Mouse (Mus musculus): ENCODE measurements around the gene Ptprd. TPM values are rescaled to one million over a fixed set of nuclear protein-coding genes. Genes with fewer than 3 reads are reported as not detected.

Ptprd gene
- polyA plus RNA-seq, 1 experiment, result 108 TPM

- WGBS, result 59% methylated on average over 4 of the region's 4 CpGs
- no peak for TF ChIP-seq CTCF (IDR thresholded peaks at IDR 0.05; ENCODE audit: borderline replicate concordance, insufficient read depth, low read depth, low read length)
- no peak for TF ChIP-seq POLR2A (IDR thresholded peaks at IDR 0.05; ENCODE audit: borderline replicate concordance, insufficient read depth, low read length)
- Histone ChIP-seq H3K4me3 (replicated peaks; ENCODE audit: insufficient read depth, low read depth, low read length) (no peak overlapping the region), H3K4me1 (ENCODE audit: control insufficient read depth, insufficient read depth, low read length) (no peaks in the 10 kb centered on the region), H3K27me3 (ENCODE audit: control insufficient read depth, insufficient read depth, low read length) (no peaks in the 10 kb centered on the region), H3K27ac (ENCODE audit: insufficient read depth, low read length) (no peak overlapping the region)
- no peak for DNase-seq
Observed at GRCm38 (mm10) chr4:77555841-77556240, 655.9 kb downstream of the Ptprd start.

GRCm38 (mm10) chr4:77537843-77538242 lies 673.9 kb downstream of the Ptprd start:
- Histone ChIP-seq H3K27ac (ENCODE audit: insufficient read depth, low read length) (no peak overlapping the region), H3K4me3 (replicated peaks; ENCODE audit: insufficient read depth, low read depth, low read length) (no peak overlapping the region), H3K4me1 (ENCODE audit: control insufficient read depth, insufficient read depth, low read length) (no peaks in the 10 kb centered on the region), H3K27me3 (ENCODE audit: control insufficient read depth, insufficient read depth, low read length) (no peaks in the 10 kb centered on the region)
- DNase-seq, result no peak
- no peak for TF ChIP-seq CTCF (IDR thresholded peaks at IDR 0.05; ENCODE audit: borderline replicate concordance, insufficient read depth, low read depth, low read length)
- no peak for TF ChIP-seq POLR2A (IDR thresholded peaks at IDR 0.05; ENCODE audit: borderline replicate concordance, insufficient read depth, low read length)
- 86% methylated on average over 4 of the region's 4 CpGs for WGBS

GRCm38 (mm10) chr4:77537336-77537735 lies 674.4 kb downstream of the Ptprd start:
- Histone ChIP-seq H3K27me3 (ENCODE audit: control insufficient read depth, insufficient read depth, low read length) (no peaks in the 10 kb centered on the region), H3K4me1 (ENCODE audit: control insufficient read depth, insufficient read depth, low read length) (no peaks in the 10 kb centered on the region), H3K27ac (ENCODE audit: insufficient read depth, low read length) (no peak overlapping the region), H3K4me3 (replicated peaks; ENCODE audit: insufficient read depth, low read depth, low read length) (no peak overlapping the region)
- DNase-seq, result no peak
- TF ChIP-seq CTCF (IDR thresholded peaks at IDR 0.05; ENCODE audit: borderline replicate concordance, insufficient read depth, low read depth, low read length) (no peak), POLR2A (IDR thresholded peaks at IDR 0.05; ENCODE audit: borderline replicate concordance, insufficient read depth, low read length) (no peak)
- WGBS, result 38% methylated on average over 5 of the region's 5 CpGs

GRCm38 (mm10) chr4:77535601-77536000 lies 676.2 kb downstream of the Ptprd start:
- no peaks in the 10 kb centered on the region for H3K4me1 ChIP-seq (ENCODE audit: control insufficient read depth, insufficient read depth, low read length)
- no peaks in the 10 kb centered on the region for H3K27me3 ChIP-seq (ENCODE audit: control insufficient read depth, insufficient read depth, low read length)
- no peak for TF ChIP-seq POLR2A (IDR thresholded peaks at IDR 0.05; ENCODE audit: borderline replicate concordance, insufficient read depth, low read length)
- no peak for TF ChIP-seq CTCF (IDR thresholded peaks at IDR 0.05; ENCODE audit: borderline replicate concordance, insufficient read depth, low read depth, low read length)
- WGBS, result 91% methylated on average over 6 of the region's 6 CpGs
- no peak overlapping the region for H3K4me3 ChIP-seq (replicated peaks; ENCODE audit: insufficient read depth, low read depth, low read length)
- no peak overlapping the region for H3K27ac ChIP-seq (ENCODE audit: insufficient read depth, low read length)
- no peak for DNase-seq

DNA sequence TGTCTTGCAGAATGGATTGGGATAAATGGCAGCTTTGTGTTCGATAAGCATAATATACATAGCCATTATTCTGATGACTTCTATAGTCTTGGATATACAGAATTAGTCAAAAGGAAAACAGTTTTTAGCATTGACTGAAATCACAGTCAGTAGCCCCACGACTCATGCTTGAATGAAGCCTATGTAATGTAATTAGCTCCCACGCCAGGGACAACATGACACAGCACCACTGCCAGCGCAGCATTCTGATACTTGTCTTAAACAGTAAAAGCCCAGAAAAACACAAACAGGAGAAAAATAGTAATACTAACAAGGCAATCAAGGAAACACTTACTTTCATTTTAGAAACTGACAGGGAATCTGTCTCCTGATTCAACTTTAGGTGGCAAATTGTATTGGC lies 677.2 kb downstream of the Ptprd start:
- TF ChIP-seq CTCF (IDR thresholded peaks at IDR 0.05; ENCODE audit: borderline replicate concordance, insufficient read depth, low read depth, low read length) (no peak), POLR2A (IDR thresholded peaks at IDR 0.05; ENCODE audit: borderline replicate concordance, insufficient read depth, low read length) (no peak)
- DNase-seq, result no peak
- H3K27ac ChIP-seq (ENCODE audit: insufficient read depth, low read length), result no peak overlapping the region
- no peaks in the 10 kb centered on the region for H3K4me1 ChIP-seq (ENCODE audit: control insufficient read depth, insufficient read depth, low read length)
- no peaks in the 10 kb centered on the region for H3K27me3 ChIP-seq (ENCODE audit: control insufficient read depth, insufficient read depth, low read length)
- WGBS, result 37% methylated on average over 4 of the region's 4 CpGs
- no peak overlapping the region for H3K4me3 ChIP-seq (replicated peaks; ENCODE audit: insufficient read depth, low read depth, low read length)

DNA sequence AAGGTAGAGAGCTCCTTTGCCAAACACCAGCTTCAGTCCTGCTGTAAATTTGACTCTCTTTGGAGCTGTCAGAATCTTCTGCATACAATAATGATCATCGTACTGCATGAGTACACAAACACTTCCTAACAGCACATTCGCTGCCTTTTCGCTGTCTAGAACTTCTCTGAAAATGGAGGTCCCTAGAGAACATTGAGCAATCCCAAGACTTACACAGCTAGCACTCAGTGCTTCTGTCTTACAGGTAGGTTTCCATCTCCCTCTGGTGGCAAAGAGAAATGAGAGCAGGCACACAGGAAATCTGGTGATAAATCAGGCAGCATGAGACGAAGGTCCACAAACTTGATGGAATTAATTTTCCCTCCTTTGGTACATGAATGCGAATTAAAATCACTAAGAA lies 692.6 kb downstream of the Ptprd start:
- 23% methylated on average over 5 of the region's 5 CpGs for WGBS
- DNase-seq, result peak in 1 of 2 experiments; percentile 14
- Histone ChIP-seq H3K27me3 (ENCODE audit: control insufficient read depth, insufficient read depth, low read length) (no peaks in the 10 kb centered on the region), H3K4me1 (ENCODE audit: control insufficient read depth, insufficient read depth, low read length) (no peaks in the 10 kb centered on the region), H3K27ac (ENCODE audit: insufficient read depth, low read length) (no peak overlapping the region), H3K4me3 (replicated peaks; ENCODE audit: insufficient read depth, low read depth, low read length) (no peak overlapping the region)
- TF ChIP-seq CTCF (IDR thresholded peaks at IDR 0.05; ENCODE audit: borderline replicate concordance, insufficient read depth, low read depth, low read length) (peak; percentile 42), POLR2A (IDR thresholded peaks at IDR 0.05; ENCODE audit: borderline replicate concordance, insufficient read depth, low read length) (no peak)

DNA sequence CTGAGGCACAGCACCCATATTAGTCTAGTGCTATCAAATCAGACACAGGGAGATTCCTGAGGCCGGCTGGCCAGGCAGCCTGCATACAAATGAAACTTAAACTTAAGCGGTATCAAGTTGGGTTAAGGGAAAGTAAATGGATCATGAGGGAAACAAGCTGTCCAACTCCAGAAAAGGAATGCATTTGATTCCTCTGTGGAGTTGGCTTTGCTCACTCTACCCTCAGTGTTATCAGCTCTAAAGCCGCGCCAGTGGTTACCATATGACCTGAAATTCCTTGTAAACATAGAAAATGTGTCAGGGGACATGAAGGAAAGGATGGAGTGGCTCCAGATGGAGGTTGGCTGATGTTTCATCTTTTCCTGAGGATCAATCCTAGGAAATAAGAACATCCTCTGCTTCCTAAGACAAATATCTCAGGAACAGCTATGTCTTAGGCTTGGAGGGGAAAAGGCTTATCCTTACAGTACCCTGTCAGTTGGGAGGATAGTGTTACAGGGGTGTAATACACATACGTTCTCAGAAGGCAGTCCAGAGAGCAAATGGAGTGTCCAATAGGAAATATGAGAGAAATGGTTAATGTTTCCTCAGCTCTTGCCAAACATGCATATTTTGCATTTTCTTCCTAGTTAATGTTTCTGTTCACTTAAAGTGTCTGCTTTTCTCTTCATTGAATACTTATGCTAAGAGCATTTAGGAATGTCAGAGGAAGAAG lies 697.7 kb downstream of the Ptprd start:
- TF ChIP-seq POLR2A (IDR thresholded peaks at IDR 0.05; ENCODE audit: borderline replicate concordance, insufficient read depth, low read length) (no peak), CTCF (IDR thresholded peaks at IDR 0.05; ENCODE audit: borderline replicate concordance, insufficient read depth, low read depth, low read length) (no peak)
- H3K4me1 ChIP-seq (ENCODE audit: control insufficient read depth, insufficient read depth, low read length), result no peaks in the 10 kb centered on the region
- H3K4me3 ChIP-seq (replicated peaks; ENCODE audit: insufficient read depth, low read depth, low read length), result no peak overlapping the region
- no peak for DNase-seq
- 82% methylated on average over 5 of the region's 5 CpGs for WGBS
- no peak overlapping the region for H3K27ac ChIP-seq (ENCODE audit: insufficient read depth, low read length)
- H3K27me3 ChIP-seq (ENCODE audit: control insufficient read depth, insufficient read depth, low read length), result no peaks in the 10 kb centered on the region

GRCm38 (mm10) chr4:77513041-77513440 lies 698.7 kb downstream of the Ptprd start:
- WGBS, result 74% methylated on average over 3 of the region's 3 CpGs
- Histone ChIP-seq H3K4me3 (replicated peaks; ENCODE audit: insufficient read depth, low read depth, low read length) (no peak overlapping the region), H3K27ac (ENCODE audit: insufficient read depth, low read length) (no peak overlapping the region), H3K27me3 (ENCODE audit: control insufficient read depth, insufficient read depth, low read length) (no peaks in the 10 kb centered on the region), H3K4me1 (ENCODE audit: control insufficient read depth, insufficient read depth, low read length) (no peaks in the 10 kb centered on the region)
- no peak for DNase-seq
- TF ChIP-seq CTCF (IDR thresholded peaks at IDR 0.05; ENCODE audit: borderline replicate concordance, insufficient read depth, low read depth, low read length) (no peak), POLR2A (IDR thresholded peaks at IDR 0.05; ENCODE audit: borderline replicate concordance, insufficient read depth, low read length) (no peak)
